ENCODE assay signal across 11 mouse cellular contexts in the genomic region with DNA sequence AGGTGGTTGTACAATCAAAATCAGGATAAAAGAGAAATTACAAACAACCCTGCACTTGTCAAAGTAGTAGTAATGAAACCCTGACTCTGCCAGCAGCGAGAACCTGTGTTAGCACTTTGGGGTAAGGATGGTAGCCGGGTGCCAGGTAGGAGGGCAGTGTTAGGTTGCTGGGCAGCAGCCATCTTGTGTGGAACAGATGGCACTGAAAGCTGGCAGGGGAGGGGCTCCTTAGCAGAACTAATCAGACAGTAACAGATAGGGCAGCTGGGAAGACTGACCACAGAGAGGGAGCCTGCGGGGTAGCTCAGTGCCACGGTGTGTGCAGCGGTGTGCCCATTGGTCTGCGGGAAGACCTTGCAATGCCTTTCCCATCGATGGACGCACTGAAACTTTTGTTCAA.
DNase-seq lines count a peak whose midpoint lies in the region; ATAC-seq and TF ChIP-seq lines count a peak whose summit lies in the region.
"Had no signal": no experiment of that assay in that cellular context is flagged by ENCODE, and none has a peak within 500 bp of the region (broad histone marks: within the 10 kb centered on the region; RNA-seq: fewer than 3 reads in every experiment).

No protein-coding gene starts in this region.

- H3K9ac ChIP-seq in forebrain, embryonic 11.5 days (ENCODE audit: low read length), result no peak overlapping the region
- H3K9ac ChIP-seq in hindbrain, embryonic 12.5 days, result no peak overlapping the region
- H3K9ac ChIP-seq in midbrain, postnatal 0 days (replicated peaks; ENCODE audit: low read length, poor library complexity, severe bottlenecking), result no peak overlapping the region

- TF ChIP-seq CTCF in midbrain, postnatal 0 days (IDR thresholded peaks at IDR 0.05), result no peak

- H3K27me3 ChIP-seq in forebrain, embryonic 11.5 days (ENCODE audit: control insufficient read depth, insufficient read depth, low read length), result no peaks in the 10 kb centered on the region
- no peaks in the 10 kb centered on the region; the same call in 1 of the 2 replicates for H3K27me3 ChIP-seq in forebrain, embryonic 10.5 days (ENCODE audit: poor library complexity, severe bottlenecking)
- no peaks in the 10 kb centered on the region for H3K27me3 ChIP-seq in hindbrain, embryonic 12.5 days
- H3K27me3 ChIP-seq in midbrain, postnatal 0 days (ENCODE audit: insufficient read depth, low read length), result no peaks in the 10 kb centered on the region
- H3K27me3 ChIP-seq: Patski had no signal

- H3K9me3 ChIP-seq in forebrain, embryonic 11.5 days (ENCODE audit: control insufficient read depth, low read length), result no peaks in the 10 kb centered on the region
- H3K9me3 ChIP-seq in forebrain, embryonic 10.5 days, result no peaks in the 10 kb centered on the region
- H3K9me3 ChIP-seq in hindbrain, embryonic 12.5 days (replicated peaks), result no peaks in the 10 kb centered on the region
- no peaks in the 10 kb centered on the region for H3K9me3 ChIP-seq in midbrain, postnatal 0 days (ENCODE audit: low read length)

- no peaks in the 10 kb centered on the region for H3K36me3 ChIP-seq in forebrain, embryonic 11.5 days (ENCODE audit: control insufficient read depth, insufficient read depth, low read length)
- no peaks in the 10 kb centered on the region for H3K36me3 ChIP-seq in forebrain, embryonic 10.5 days (replicated peaks)
- H3K36me3 ChIP-seq in hindbrain, embryonic 12.5 days, result no peaks in the 10 kb centered on the region
- H3K36me3 ChIP-seq in midbrain, postnatal 0 days (ENCODE audit: insufficient read depth, low read length), result no peaks in the 10 kb centered on the region

- 84% methylated on average over 8 of the region's 8 CpGs for WGBS in forebrain, embryonic 11.5 days
- WGBS in forebrain, embryonic 10.5 days, result 95% methylated on average over 8 of the region's 8 CpGs
- WGBS in hindbrain, embryonic 12.5 days, result 54% methylated on average over 8 of the region's 8 CpGs
- WGBS in midbrain, postnatal 0 days, result 41% methylated on average over 8 of the region's 8 CpGs

- DNase-seq in forebrain, embryonic 11.5 days (ENCODE audit: low spot score), result no peak
- DNase-seq in forebrain, embryonic 10.5 days (ENCODE audit: extremely low spot score, low spot score), result no peak
- DNase-seq in cerebellum, postnatal 25 days, result peak; percentile 92 to 94
- peak; percentile 90 for DNase-seq in midbrain, postnatal 0 days (ENCODE audit: low spot score)
- DNase-seq in ovary, postnatal 10 days (ENCODE audit: low spot score), result no peak
- DNase-seq in urinary bladder, adult 2 months (ENCODE audit: low spot score), result no peak
- DNase-seq: thymus, adult 2 months had no signal

- no peak overlapping the region for H3K4me2 ChIP-seq in forebrain, embryonic 11.5 days (ENCODE audit: low read depth, low read length, severe bottlenecking)
- H3K4me2 ChIP-seq in hindbrain, embryonic 12.5 days (replicated peaks), result no peak overlapping the region
- H3K4me2 ChIP-seq in midbrain, postnatal 0 days (ENCODE audit: low read depth, low read length, poor library complexity, severe bottlenecking), result no peak overlapping the region

- peaks cover 3% of the 10 kb centered on the region; the same call in 1 of the 2 replicates for H3K4me1 ChIP-seq in forebrain, embryonic 11.5 days (replicated peaks; ENCODE audit: control insufficient read depth, insufficient read depth, low read length)
- peaks cover 24% of the 10 kb centered on the region for H3K4me1 ChIP-seq in forebrain, embryonic 10.5 days
- H3K4me1 ChIP-seq in hindbrain, embryonic 12.5 days, result peaks cover 16% of the 10 kb centered on the region; the same call in 1 of the 2 replicates
- no peaks in the 10 kb centered on the region; the same call in 1 of the 2 replicates for H3K4me1 ChIP-seq in midbrain, postnatal 0 days (ENCODE audit: insufficient read depth, low read length)

- ATAC-seq in forebrain, embryonic 11.5 days (replicated peaks; ENCODE audit: low FRiP score), result 0 out of 2 replicates have a peak, but pooled peaks have one; percentile 65
- ATAC-seq in hindbrain, embryonic 12.5 days (ENCODE audit: low FRiP score), result peak; percentile 93
- ATAC-seq in midbrain, postnatal 0 days (ENCODE audit: low FRiP score), result peak; percentile 77; the same call in 1 of the 2 replicates
- no peak for ATAC-seq in inflammation-experienced regulatory T-cells, adult 6 months
- ATAC-seq: intestine, embryonic 16.5 days; Patski had no signal

- H3K27ac ChIP-seq in forebrain, embryonic 11.5 days (ENCODE audit: low read depth, low read length), result no peak overlapping the region
- no peak overlapping the region for H3K27ac ChIP-seq in forebrain, embryonic 10.5 days
- 0 out of 2 replicates have a peak overlapping the region, but pooled peaks have one; percentile 23 for H3K27ac ChIP-seq in hindbrain, embryonic 12.5 days
- H3K27ac ChIP-seq in midbrain, postnatal 0 days (ENCODE audit: low read depth, low read length), result no peak overlapping the region; the same call in 1 of the 2 replicates

- H3K4me3 ChIP-seq in forebrain, embryonic 11.5 days (ENCODE audit: low read depth, low read length), result no peak overlapping the region
- H3K4me3 ChIP-seq in forebrain, embryonic 10.5 days, result no peak overlapping the region
- H3K4me3 ChIP-seq in hindbrain, embryonic 12.5 days, result no peak overlapping the region
- no peak overlapping the region for H3K4me3 ChIP-seq in midbrain, postnatal 0 days (ENCODE audit: low read depth, low read length)

Comparison
In these comparisons a context has a peak if more than half of its experiments do, and no peak if none do; other contexts are left out.
1. DNase-seq: peak in cerebellum, postnatal 25 days (2 of 2) and midbrain, postnatal 0 days (single experiment); none in forebrain, embryonic 11.5 days (single experiment), forebrain, embryonic 10.5 days (single experiment), ovary, postnatal 10 days (single experiment) and urinary bladder, adult 2 months (single experiment).